Mouse (Mus musculus) CH12.LX (cell line): Measurements from ENCODE around the gene Foxc2.

Experiments used
- CHD1 ChIP-seq: IDR thresholded peaks from 2 replicates; pipeline ENCODE4 v1.6.1; 2012; ENCODE audit warnings: low read depth, low read length, improper control_type of control experiment, inconsistent platforms
- CHD2 ChIP-seq: IDR thresholded peaks from 2 replicates; pipeline ENCODE4 v1.6.1; 2011; ENCODE audit warnings: low read length, improper control_type of control experiment
- CTCF ChIP-seq, 2 experiments: IDR thresholded peaks in 1 of 2; conservative IDR thresholded peaks in 1 of 2; 2 replicates each; pipeline ENCODE4 v1.5.1; 2011 to 2012; ENCODE audit warnings: low read depth in 2 of 2, low read length in 2 of 2, improper control_type of control experiment in 1 of 2, inconsistent platforms in 1 of 2, mild to moderate bottlenecking in 1 of 2, moderate library complexity in 1 of 2
- ELF1 ChIP-seq: IDR thresholded peaks from 2 replicates; pipeline ENCODE4 v1.6.1; 2014; ENCODE audit warnings: low read depth, mild to moderate bottlenecking, inconsistent platforms, low read length, improper control_type of control experiment
- EP300 ChIP-seq: IDR thresholded peaks from 2 replicates; pipeline ENCODE4 v1.6.1; 2011; ENCODE audit warnings: low read length, improper control_type of control experiment
- HCFC1 ChIP-seq: IDR thresholded peaks from 2 replicates; pipeline ENCODE4 v1.6.1; 2012; ENCODE audit warnings: low read depth, mild to moderate bottlenecking, inconsistent platforms, low read length, improper control_type of control experiment
- IRF4 ChIP-seq: IDR thresholded peaks from 2 replicates; pipeline ENCODE4 v1.6.1; 2014; ENCODE audit warnings: low read depth, mild to moderate bottlenecking, inconsistent platforms, low read length, improper control_type of control experiment
- JUN ChIP-seq: IDR thresholded peaks from 2 replicates; pipeline ENCODE4 v1.6.1; 2011; ENCODE audit warnings: low read depth, mild to moderate bottlenecking, low read length, improper control_type of control experiment, moderate library complexity; ENCODE audit not compliant: insufficient read depth
- MXI1 ChIP-seq: IDR thresholded peaks from 2 replicates; pipeline ENCODE4 v1.6.1; 2011; ENCODE audit warnings: mild to moderate bottlenecking, low read depth, low read length, improper control_type of control experiment
- POLR2A ChIP-seq: IDR thresholded peaks from 2 replicates; pipeline ENCODE4 v1.6.1; 2011; ENCODE audit warnings: low read depth, mild to moderate bottlenecking, improper control_type of control experiment, low read length
- RCOR1 ChIP-seq: conservative IDR thresholded peaks from 2 replicates; pipeline ENCODE4 v1.6.1; 2012; ENCODE audit warnings: low read depth, mild to moderate bottlenecking, inconsistent platforms, low read length, improper control_type of control experiment
- SMC3 ChIP-seq: IDR thresholded peaks from 2 replicates; pipeline ENCODE4 v1.6.1; 2011; ENCODE audit warnings: low read depth, low read length, improper control_type of control experiment
- TCF12 ChIP-seq: IDR thresholded peaks from 2 replicates; pipeline ENCODE4 v1.6.1; 2014; ENCODE audit warnings: low read depth, mild to moderate bottlenecking, inconsistent platforms, low read length, improper control_type of control experiment
- UBTF ChIP-seq: IDR thresholded peaks from 2 replicates; pipeline ENCODE4 v1.6.1; 2012; ENCODE audit warnings: low read depth, mild to moderate bottlenecking, inconsistent platforms, low read length, improper control_type of control experiment, moderate library complexity

DNA sequence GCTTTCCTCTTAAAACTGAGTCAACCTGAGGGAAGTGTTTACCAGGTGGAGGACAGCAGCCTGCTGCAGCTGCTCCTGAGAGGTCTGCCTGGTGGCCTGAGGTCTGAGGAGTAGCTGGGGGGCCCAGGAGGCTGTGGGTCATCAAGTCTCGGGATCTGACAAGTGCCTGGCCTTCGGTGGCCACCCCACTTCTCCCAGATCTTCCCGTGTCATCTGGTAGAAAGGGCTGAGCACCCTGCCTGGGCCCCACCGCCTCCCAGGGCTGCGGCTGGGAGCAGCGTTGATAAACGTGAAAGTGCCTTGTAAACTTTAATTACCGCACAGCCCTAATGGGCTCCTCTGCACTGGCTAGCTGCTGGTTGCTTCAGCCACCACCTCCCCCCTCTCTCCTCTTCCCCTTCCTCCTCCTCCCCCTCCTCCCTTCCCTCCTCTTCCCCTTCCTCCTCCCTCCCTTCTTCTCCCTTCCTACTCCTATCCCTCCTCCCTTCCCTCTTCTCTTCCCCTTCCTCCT, 32.7 kb downstream of the Foxc2 start:
- TF ChIP-seq EP300 (no peak), CTCF (conservative IDR thresholded peaks at IDR 0.05 in 1 of 2, IDR thresholded peaks at IDR 0.05 in 1 of 2; ENCODE audit: low read depth in 2 of 2, low read length in 2 of 2) (no peak), TCF12 (no peak), ELF1 (no peak), MXI1 (no peak), POLR2A (no peak), CHD2 (no peak), RCOR1 (no peak), JUN (no peak), HCFC1 (no peak), UBTF (no peak), CHD1 (no peak), SMC3 (no peak), IRF4 (no peak)
